Mouse (Mus musculus) small intestine, adult 2 months (tissue): Measurements from ENCODE around the gene Xlr5a.

Experiments
- CTCF ChIP-seq: fragments of 200-500 bp; IDR thresholded peaks from 2 replicates; pipeline ENCODE4 v1.5.1; 2012; ENCODE audit warnings: low read depth, mild to moderate bottlenecking, control low read depth, inconsistent platforms, low read length, moderate library complexity, mixed read lengths; ENCODE audit not compliant: insufficient replicate concordance, insufficient read length; ENCODE audit errors: extremely low read depth
- POLR2A ChIP-seq: fragments of 200-500 bp; IDR thresholded peaks from 2 replicates; pipeline ENCODE4 v1.6.1; 2012; ENCODE audit warnings: low read depth, mild to moderate bottlenecking, control low read depth, inconsistent platforms, low read length, moderate library complexity

- TF ChIP-seq POLR2A (no peak), CTCF (no peak)
Observed at GRCm38 (mm10) chrX:73336740-73337139, 44.0 kb upstream of the Xlr5a start, which contains the start of gene Gm45015.
